Mouse (Mus musculus) retina, embryonic 14.5 days (tissue): ENCODE measurements around the gene Gper1.
A peak's percentile ranks its signal among the peaks of the same experiment; 100 is the strongest.

ENCODE experiments used
- DNase-seq: peaks from one replicate; pipeline ENCODE4 v3.0.0-alpha.2; 2015; ENCODE audit warnings: low spot score

Gper1 gene

DNA sequence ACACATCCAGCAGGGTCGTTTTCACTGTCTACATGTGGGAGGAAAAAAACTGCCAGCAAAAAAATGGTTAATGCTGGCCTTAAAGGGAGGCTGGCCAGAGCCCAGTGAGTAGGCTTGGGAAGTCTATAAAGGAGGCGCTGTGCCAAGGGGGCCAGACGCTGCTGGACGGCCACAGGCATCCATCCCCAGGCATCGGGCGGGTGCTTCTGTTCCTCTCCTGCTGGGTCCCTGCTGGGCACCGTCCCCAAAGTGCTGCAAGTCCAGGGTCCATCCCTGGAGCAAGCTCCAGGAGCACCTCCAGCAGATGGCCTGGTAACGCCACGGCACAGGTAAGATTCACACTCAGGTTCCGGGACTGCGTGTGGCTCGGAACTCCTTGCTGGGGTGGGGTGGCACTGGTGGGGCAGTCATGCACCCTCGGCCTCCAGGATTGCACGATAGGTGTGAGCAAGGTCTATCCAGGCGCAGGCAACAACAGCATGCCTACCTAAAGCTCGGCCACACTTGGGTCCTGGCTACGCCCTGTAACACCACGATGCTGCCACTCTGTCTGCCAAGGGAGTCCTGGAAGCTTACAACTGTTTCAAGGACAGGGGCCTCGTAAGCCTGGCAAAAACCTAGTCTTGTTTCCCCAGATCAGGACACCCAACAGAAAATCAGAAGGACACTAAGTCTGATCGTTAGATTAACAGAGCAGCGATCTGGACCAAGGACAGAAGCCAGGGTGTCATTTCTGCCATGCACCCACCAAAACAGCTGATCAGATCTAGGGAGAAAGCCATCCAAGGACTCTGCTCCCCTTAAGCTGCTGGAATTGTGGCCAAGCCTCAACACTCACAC is at the start of gene Gper1:
Gper1 (plus strand) TSS at position 126 of the 840 bp plus-strand sequence.
- no peak for DNase-seq

DNA sequence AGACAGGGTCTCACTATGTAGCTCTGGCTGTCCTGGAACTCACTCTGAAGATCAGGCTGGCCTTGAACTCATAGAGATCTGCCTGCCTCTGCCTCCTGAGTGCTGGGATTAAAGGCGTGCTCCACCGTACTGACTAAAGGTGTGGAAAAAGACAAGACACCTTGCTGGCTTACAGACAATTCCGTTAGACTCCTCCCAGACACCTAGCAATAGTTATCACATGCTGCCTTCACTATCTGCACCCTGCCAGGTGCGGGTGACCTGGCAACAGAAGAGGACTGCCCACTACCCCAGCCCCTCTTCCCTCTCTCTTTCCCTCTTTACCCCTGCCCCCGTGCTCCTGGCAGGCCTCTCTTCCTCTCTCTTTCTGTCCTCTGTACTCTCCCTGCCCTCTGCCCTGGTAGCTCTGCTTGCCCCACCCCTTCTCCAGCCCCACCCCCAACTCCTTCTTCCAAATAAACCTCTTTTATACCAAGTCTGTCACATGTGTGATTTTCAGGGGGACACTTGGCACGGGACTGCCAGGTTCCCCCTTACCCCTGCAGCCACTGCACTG is 49.0 kb upstream of the Gper1 start:
- no peak for DNase-seq

DNA sequence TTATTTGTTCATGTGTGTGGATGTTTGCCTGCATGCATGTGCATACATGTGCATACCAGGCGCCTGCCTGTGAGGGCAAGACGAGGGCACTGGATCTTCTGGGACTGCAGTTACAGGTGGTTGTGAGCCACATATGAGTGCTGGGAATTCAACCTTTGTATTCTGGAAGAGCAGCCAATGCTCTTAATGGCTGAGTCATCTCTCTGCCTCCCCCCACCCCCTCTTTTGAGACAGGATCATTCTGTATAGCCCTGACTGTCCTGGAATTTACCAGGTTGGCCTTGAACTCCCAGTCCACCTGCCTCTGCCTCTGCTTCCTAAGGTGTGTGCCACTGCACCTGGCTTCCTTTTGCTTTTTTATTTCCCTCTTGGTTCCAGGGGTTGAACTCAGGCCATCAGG is 48.1 kb upstream of the Gper1 start:
- DNase-seq = no peak

DNA sequence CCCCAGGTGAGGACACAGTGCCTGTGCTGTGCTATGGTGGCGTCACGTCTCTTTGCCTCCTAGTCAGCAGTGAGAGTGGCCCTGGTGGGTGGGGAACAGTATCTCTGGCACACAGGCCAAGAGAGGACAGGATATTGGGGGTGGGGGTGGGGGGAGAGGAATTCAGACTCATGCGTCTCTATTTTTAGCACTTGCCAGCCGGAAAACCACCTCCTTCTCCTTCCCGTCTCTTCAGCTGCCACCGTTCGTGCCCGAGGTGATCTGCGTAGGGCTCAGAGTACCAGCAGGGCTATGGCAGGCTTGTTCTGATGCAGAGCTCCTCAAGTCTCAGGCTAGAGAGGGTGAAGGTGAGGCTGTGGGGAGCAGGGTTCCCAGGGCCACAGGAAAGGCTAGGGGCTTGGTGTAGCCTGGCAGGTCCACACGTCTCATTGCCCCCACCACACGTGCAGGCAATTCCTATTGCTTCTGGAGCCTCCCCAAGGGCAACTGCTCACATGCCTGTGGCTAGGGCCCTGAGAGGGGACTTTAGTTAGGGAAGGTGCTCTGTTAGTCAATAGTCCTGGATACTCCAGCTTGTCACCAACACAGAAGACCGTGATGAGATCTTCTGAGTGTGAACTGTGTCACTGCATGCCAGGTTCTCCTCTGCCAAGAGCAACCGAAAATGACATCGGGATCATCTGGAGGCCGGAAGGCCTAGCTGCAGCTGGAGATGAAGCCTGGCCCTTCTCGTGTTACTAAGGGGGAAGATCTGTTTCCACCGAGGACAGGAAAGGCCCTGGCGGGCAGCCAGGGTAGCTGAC is 45.3 kb upstream of the Gper1 start, which contains the start of gene Gpr146:
Gpr146 (plus strand) TSS at position 230 of the 803 bp plus-strand sequence.
- no peak for DNase-seq

DNA sequence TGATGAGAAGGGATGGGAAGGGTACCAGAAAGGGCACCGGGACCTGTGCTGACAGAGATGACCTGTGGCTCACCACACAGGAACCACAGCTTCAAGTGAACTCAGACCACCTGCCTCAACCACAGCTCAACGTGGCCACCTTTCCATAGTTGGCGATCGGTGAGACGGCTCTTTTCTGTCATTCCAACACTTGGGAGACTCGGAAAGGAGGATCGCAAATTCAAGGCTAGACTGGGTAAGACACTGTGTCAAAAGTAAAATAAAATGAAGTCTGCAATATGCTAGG is 44.7 kb upstream of the Gper1 start:
- DNase-seq = no peak

DNA sequence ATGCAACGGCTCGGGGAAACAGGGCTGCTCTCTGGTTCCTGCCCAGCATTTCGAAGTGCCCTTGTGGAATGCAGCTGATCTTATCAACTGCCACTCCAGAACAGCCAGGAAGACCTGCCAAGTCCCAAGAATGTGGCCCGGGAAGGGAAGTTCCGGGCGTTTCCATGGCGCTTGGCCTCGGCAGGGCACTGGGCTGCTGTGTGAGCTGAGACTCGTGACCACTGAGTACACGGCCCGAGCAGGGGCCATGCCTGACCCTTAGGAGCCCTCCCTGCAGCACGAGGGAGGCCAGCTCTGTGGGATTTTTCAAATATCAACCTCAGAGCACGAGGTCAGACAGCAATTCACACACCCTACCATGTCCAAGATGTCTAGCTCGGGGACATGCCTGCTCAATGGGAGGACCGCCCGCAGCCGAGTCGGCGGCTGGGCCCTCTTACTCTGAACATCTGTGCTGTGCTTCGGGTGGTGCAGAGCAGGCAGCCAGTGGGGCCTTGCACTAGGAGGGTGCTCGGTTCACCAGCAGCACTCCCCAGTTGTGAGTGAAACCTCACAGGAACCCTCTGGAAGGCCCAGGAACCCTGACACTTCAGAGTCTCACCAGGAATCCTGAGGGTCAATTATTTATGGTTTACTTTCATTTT is 43.8 kb upstream of the Gper1 start:
- DNase-seq = no peak

DNA sequence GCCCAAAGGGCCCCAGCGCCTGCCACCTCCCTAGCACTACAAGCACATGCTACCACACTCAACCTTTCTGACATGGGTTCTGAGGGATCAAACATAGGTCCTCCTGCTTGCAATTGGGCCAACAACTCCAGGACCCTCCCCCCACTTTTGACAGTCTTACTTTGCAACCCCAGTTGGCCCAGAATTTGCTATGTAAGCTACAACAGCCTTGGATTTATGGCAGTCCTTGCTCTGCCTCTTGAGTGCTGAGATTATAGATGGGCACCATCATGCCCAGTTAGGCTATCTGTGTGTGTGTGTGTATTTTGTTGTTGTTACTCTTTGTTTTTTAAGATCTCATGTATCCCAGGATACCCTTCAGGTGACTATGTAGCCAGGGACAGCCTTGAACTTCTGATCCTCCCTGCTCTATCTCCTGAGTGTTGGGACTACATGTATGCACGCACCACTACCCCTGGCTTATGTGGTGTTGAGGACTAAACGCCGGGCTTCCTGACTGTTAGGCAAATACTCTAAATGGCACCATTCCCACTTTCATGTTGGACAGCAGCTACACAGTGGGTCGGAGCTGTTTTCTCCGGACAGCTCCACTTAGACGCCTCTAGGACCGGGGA is 43.1 kb upstream of the Gper1 start:
- DNase-seq = no peak

DNA sequence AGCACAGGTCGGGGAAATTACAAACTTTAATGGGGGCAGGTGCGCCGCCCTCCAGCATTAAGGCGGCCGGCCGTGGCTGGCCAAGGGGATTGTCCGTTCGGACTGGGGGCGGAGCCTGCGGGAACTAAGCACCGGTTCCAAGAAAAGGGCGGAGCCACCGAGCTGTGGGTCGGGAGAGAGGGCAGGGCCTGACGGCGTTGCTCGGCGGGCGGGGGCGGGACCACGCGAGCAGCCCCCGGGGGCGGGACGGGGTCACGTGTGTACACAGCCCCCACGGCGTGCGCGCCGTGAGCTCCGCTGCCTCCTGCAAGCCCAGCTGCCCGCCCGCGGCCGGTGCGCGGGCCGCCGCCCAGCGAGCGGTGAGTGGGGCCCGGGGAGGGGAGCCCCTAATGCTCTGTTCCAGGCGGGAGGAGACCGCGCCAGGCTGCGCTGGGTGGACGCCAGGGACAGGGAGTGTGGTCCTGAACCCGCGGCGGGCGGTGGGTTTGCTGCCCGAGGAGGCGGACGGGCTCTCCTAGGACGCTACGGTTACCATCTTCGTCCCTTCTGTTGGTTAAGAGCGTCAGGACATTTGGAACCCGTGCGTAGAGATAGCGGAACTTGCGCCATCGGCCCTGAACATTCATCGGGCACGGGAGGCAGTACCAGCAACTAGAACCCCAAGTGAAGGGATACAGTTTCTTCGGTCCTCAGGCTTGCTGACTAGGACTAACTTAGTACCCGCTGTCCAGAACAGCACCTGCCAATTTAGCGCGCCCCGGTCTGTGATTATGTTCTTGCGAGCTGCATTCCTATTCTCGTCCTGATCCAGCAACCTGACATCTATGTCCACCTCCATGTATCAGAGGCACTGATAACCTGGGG is 42.3 kb upstream of the Gper1 start:
- peak; percentile 92 for DNase-seq

DNA sequence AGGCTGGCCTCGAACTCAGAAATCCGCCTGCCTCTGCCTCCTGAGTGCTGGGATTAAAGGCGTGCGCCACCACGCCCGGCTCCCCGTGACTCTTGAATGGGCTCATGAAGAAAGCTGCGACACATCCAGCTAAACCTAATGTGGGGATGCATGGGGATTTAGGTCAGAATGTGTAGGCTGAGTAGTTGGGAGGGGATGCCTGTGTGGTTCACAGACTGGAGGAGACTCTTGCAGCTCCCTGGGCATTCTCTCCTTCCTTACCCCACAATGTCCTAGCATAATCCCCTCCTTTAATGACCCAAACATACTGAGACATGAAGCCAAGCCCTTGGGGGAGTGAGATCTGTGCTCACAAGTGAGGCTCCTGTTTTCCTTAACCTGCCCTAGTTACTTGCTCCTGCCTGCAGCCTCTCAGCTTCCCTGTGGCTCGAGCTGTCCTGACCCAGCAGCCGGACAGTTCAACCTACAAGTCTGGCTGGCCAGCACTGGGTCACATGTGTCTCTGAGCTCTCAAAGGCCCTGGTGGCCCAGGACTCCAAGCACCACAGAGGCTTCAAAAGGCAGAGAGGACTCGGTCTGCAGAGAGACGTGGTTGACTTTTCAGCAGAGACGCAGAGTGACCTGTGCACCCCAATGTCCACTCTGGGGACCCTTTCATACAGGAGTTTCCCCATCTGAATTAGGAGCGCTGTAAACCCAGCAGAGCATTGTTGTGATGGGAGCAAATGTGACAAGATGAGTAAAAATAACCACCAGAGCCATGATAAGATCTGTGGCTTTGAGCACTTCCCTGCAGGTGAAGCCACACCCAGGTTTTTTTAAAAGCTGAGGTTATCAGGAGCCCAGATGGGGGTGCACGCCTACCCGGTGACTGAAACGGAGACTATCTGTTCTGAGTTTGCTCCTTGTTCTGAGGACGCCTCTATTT is 41.1 kb upstream of the Gper1 start:
- DNase-seq = no peak

DNA sequence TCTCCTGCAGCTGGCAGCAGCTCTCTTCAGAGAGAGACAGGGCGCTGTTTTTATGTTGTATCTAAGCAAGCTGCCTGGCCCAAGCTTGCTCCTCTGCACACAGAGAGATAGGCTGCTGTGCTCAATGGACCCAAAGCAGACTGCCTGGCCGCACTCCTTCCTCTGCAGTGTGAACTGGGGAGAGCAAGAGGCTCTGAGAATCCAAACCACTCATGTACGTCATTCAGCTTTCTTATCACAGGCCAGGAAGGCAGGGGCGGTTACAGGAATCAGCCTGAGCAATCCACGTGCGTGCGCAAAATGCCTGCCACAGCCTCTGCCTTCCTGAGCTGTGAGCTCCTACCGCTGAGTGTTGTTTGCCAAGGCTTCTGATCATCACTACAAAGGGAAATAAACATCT is 40.2 kb upstream of the Gper1 start:
- DNase-seq = no peak

DNA sequence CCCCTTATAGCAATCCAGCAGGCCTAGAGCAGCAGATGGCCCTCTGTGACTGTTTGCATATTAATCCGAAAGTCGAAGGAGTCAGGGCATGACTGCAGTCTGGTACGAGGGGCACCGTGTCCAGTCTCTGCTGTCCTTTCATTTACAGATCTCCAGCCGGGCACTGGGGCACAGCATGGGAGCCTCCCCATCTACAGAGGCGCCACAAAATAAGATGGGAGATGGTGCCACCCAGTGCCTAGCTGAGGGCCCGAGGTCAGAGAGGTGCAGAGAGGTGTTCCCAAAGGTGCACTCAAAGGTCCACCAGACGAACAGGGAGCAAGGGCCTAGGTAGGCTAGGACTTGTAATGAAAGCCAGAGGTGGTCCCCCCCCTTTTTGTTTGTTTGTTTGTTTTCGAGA is 39.7 kb upstream of the Gper1 start:
- DNase-seq = no peak

DNA sequence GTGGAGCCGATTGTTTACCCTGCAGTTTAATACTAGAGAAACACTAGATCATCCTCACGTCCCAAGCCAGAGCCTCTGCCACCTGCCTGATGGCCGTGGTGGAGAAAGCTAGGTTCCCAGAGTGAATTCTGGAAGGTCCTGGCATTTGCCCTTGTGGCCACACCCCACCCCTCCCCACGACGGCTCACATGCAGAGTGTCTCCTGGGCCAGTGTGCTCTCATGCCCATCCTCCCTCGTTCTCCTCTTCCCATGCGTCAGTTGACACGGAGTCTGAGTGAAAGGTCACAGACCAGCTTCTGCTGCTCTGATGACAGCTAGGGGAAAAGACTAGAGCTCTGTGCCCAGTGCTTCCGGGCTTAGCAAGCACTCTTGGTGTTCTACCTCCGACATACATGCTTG is 38.4 kb upstream of the Gper1 start:
- DNase-seq = no peak

DNA sequence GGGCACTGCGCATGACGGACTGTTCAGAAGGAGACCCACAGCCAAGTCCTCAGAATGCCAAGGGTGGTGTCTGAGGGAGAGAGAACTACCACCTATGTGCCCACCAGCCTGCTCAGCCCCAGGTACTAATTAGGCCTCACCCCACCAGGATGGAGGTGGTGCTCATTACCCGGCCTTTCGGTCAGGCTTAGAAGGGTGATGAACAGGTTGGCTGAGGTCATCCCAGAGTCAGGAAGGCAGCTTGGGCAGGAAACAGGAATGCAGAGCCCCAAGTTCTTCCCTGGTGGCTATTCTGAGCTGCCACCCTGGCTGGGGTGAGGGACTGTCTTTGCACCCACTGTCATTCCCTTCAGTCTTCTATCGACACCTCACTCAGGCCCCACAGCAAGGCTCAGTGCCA is 36.9 kb upstream of the Gper1 start:
- DNase-seq = no peak

DNA sequence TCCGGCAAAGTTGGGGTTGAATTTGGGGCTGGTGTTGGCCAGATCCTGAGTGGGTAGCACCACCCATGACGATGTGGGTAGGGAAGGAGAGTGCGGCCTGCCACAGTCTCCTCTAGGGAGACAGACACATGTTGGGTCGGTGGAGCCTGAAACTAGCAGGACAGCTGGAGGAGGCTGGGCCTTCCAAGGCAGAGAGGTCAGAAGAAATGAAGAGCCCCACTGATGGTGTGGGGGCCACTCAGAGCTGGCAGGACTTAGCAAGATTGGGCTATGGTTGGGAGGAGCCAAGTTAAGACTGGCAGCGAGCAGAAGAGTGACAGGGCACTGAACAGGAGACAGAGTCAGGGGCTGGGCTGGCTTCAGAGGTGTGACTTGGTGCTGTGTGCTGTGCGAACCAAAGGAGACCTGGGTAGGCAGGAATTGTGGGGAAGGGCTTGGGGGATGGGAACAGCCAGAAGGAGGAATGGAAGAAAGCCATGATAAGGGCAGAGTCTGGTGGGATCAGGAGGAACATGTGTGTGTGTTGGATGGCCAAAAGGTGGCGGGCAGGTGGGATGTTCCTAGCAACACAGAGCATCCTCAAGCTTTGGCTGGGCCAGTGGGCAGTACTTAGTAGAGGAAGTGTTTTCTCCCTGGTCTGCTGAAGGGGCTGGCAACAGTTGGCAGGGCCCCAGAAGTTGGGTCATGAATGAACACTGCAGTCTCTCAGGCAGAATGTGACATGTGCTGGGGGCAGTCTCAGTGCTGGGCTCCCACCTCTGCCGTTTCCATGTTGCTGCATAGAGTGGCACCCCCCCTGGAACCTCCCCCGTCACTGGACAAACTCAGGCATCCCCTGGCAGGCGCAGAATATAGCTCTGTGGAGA is 35.4 kb upstream of the Gper1 start:
- no peak for DNase-seq

DNA sequence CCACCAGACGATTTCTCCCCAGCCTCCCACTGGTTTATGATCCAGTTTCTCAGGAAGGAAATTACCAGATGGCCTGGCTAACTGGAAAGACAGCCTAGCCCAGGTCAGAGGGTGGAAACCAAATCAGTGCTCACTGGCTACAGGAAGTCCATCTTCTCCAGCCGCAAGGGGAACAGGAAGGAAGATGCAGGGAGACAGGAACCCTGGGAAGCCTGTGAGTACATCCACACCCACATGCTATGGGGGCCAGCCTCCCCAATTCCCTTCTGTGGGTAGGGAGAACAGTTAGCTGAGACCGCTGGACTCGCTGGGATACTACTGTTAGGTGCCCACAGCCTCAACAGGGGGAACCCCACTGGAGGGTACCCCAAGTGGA is 34.8 kb upstream of the Gper1 start:
- DNase-seq = no peak

DNA sequence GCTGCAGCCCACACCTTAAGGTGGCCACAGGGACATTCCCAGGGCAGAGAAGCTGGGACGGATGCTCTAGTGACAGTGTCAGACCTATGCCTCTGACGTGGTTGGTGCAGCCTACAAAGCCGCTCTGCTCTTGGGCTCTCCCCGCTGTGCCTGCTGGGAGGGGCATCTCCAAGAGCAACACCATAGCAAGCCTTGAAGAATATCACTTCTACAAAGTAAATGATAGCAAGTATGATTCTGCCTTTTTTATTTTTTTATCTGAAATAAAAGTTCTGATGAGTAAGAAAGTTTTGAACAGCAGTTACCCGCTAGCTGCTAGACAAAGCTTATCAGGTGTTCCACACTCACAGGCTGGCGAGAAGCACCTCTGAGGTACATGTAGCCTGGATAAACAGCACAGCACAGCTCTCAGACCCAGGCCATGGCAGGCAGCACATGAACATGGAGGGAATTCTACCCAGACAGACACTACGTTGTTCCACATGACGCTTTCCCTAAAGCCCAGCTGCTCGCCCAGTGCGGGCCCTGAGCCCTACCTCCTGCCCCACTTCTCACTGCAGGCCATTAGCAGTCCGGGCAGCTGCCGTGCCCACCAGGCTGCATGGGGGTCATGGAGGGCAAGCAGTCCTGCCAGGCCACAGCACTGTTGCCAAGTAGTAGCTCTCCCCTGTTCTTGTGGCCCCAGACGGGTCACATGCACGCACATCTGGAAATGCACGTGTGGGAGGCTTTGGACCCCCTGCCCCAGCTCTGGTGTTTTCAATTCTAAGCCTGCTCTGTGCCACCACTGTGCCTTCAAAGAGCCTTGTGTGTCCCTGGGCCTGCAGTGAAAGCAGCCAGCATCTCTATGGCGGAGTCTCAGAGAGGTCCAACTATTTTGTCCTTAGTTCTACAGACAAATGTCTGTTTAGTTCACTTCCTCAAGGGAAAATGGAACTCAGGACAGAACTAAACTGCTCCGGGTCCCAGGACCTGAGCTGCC is 34.0 kb upstream of the Gper1 start:
- no peak for DNase-seq

DNA sequence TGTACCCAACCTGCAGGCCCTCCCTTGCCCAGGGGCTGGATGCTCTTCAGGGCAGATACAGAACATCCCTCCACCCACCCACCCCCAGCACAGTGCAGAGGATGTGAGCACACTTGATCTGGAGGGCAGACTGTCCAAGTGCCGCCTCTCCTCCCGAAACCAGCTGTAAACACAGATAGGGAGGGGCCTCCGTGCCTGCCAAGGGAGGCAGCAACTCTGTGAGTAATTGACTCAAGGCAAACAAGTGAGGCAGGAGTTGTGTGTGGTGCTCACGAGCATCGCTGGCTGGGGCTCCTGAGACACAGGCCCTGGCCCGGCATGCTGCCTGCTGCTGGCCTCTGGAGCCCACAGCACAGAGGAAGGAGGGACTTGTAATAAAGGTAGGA is 33.3 kb upstream of the Gper1 start:
- no peak for DNase-seq
